Mouse (Mus musculus): ENCODE data around the gene Man2a2. TPM values are rescaled to one million over a fixed set of nuclear protein-coding genes. Genes with fewer than 3 reads are reported as not detected.

The Man2a2 gene
- polyA plus RNA-seq, 1 experiment from 2014 or later: 16.6 TPM

DNA sequence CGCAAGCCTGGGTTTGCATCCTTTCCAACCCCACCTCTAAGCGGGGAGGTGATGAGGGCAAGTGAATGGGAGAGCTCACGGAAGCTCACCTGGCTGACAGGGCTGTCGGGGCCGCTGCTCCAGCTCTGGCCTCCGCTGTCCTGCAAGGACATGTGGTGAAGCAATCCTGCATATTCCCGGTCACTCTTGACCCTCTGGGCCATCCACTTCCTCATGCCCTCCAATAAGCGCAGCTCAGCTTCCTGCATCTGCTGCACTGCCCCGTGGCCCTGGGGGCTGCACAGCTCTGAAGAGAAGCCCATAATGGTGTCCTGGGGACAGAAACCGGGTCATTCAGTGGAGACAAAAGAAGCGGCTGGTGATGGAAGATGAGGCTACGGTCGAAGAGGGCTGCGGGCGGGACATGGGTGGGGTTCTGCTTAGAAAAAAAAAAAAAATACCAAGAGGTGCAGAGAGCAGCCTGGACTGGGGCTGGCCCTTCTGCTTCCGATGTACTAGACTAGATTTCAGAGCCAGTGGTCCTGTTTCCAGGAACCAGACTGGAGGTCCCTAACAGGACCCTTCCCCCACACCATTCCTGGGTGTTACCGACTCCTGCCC, 16.0 kb upstream of the Man2a2 start:
- no peak; the same call in 1 of the 2 replicates for ATAC-seq (ENCODE audit: low FRiP score, low TSS enrichment)
- Histone ChIP-seq H3K9me3 (ENCODE audit: low read length) (no peaks in the 10 kb centered on the region), H3K27me3 (ENCODE audit: insufficient read depth, low read length) (no peaks in the 10 kb centered on the region), H3K9ac (replicated peaks; ENCODE audit: low read length) (peak overlapping the region; percentile 80), H3K4me1 (ENCODE audit: insufficient read depth, low read length) (peaks cover 24% of the 10 kb centered on the region), H3K36me3 (ENCODE audit: insufficient read depth, low read length) (peaks cover 31% of the 10 kb centered on the region), H3K27ac (ENCODE audit: low read length) (peak overlapping the region; percentile 79), H3K4me2 (replicated peaks; ENCODE audit: low read depth, low read length) (peak overlapping the region; percentile 74), H3K4me3 (ENCODE audit: low read length) (peak overlapping the region; percentile 52)
- 31% methylated on average over 17 of the region's 17 CpGs for WGBS

DNA sequence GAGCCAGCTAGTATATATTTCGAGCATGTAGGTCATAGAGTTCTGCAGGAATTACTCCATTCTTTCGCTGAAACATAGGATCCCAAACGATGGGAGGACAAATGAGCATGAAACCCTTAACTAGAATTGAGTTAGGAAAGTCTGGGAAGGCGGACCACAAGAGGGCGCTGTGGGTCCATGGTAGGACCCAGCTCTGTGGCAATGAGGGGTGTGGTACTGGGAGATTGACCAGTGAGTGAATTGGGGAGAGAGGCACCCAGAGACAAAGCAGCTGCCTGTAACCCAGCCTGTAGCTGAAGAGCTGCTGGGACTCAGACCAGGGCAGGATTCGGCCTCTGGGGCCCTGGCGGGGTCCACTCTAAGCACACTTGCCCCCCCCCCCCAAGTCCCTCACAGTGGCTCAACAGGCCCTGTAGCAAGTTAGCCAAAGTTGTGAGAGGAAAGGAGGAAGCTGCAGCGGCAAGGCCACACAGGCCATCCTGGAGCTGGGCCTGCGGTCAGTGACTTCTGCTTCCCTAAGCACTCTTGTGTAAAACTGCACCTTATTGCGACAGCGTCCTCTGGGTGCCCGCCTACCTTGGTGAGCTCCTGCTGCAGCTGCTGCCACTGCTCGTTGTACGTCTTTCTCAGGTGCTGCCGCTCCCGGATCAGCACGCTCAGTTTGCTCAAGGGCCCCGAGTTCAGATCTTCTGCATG, 15.2 kb upstream of the Man2a2 start:
- peaks cover 24% of the 10 kb centered on the region for H3K4me1 ChIP-seq (ENCODE audit: insufficient read depth, low read length)
- H3K27ac ChIP-seq (ENCODE audit: low read length): peak overlapping the region; percentile 79; the same call in 1 of the 2 replicates
- peak overlapping the region; percentile 80; the same call in 1 of the 2 replicates for H3K9ac ChIP-seq (replicated peaks; ENCODE audit: low read length)
- ATAC-seq (ENCODE audit: low FRiP score, low TSS enrichment): peak; percentile 78
- peak overlapping the region; percentile 74 for H3K4me2 ChIP-seq (replicated peaks; ENCODE audit: low read depth, low read length)
- WGBS: 42% methylated on average over 18 of the region's 18 CpGs
- no peaks in the 10 kb centered on the region for H3K27me3 ChIP-seq (ENCODE audit: insufficient read depth, low read length)
- H3K4me3 ChIP-seq (ENCODE audit: low read length): peak overlapping the region; percentile 52
- no peaks in the 10 kb centered on the region for H3K9me3 ChIP-seq (ENCODE audit: low read length)
- H3K36me3 ChIP-seq (ENCODE audit: insufficient read depth, low read length): peaks cover 24% of the 10 kb centered on the region

DNA sequence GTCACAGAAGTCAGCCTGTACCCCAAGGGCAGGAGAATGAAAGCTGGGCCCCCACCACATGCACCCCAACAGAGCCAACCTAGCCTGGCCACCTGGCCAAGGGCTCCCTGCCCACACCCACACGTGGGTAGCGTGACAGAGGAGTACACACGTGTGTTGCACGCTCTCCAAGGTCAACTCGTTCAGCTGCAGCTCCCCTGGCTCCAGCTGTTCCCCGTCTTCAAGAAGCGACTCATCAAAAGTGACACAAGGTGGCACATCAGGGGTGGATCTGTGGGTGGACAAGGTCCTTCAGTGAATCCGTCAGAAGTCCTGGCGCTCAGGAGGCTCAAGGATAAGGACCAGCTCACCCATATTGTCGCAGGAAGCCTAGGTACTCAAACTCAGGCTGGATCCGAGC, 11.7 kb upstream of the Man2a2 start:
- no peak overlapping the region for H3K27ac ChIP-seq (ENCODE audit: low read length)
- H3K4me3 ChIP-seq (ENCODE audit: low read length): no peak overlapping the region
- peaks cover 19% of the 10 kb centered on the region for H3K4me1 ChIP-seq (ENCODE audit: insufficient read depth, low read length)
- no peaks in the 10 kb centered on the region for H3K9me3 ChIP-seq (ENCODE audit: low read length)
- 72% methylated on average over 11 of the region's 11 CpGs for WGBS
- H3K4me2 ChIP-seq (replicated peaks; ENCODE audit: low read depth, low read length): no peak overlapping the region
- ATAC-seq (ENCODE audit: low FRiP score, low TSS enrichment): no peak
- no peak overlapping the region for H3K9ac ChIP-seq (replicated peaks; ENCODE audit: low read length)
- peaks cover 14% of the 10 kb centered on the region; the same call in 1 of the 2 replicates for H3K36me3 ChIP-seq (ENCODE audit: insufficient read depth, low read length)
- H3K27me3 ChIP-seq (ENCODE audit: insufficient read depth, low read length): no peaks in the 10 kb centered on the region

DNA sequence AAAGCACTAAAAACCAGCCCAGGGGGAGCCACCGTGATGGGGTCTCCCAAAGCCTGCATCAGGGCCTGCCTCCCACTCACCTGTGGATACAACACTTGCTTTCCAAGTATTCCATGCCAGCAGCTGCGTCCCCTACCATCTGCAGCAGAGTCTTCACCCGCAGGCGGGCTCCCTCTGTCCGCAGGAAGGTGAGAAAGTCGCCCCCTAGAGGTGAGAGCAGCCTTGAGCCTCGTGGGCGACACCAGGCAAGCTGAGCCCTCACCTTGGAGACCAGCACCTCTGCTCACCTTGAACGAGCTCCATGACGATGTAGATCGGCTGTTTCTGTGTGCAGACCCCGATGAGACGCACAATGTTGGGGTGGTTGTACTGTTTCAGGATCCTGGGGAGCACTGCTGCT, 8.4 kb upstream of the Man2a2 start:
- peaks cover 14% of the 10 kb centered on the region; the same call in 1 of the 2 replicates for H3K36me3 ChIP-seq (ENCODE audit: insufficient read depth, low read length)

DNA sequence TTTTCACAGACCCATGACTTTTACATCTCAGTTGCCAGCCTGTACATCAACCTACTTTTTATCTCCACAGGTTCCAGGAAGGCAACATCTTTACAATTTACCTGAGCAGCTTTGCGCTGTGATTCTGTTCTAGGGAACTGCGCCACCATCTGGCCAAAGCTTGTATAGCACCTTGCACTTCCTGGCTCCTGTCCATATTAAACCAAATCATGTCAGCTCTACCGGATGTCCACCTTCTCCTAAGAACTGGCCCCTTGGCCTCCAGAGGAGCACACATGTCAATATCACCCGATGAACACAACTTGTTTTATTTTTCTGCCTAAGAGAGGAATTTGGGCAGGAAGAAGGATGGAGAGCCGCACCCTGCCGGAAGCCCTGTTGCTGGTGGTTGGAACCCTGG, 6.3 kb upstream of the Man2a2 start:
- H3K36me3 ChIP-seq (ENCODE audit: insufficient read depth, low read length): peaks cover 6% of the 10 kb centered on the region; the same call in 1 of the 2 replicates
- 0 out of 2 replicates have a peak, but pooled peaks have one; percentile 2 for ATAC-seq (ENCODE audit: low FRiP score, low TSS enrichment)
- no peaks in the 10 kb centered on the region for H3K9me3 ChIP-seq (ENCODE audit: low read length)
- no peak overlapping the region for H3K27ac ChIP-seq (ENCODE audit: low read length)
- H3K4me2 ChIP-seq (replicated peaks; ENCODE audit: low read depth, low read length): no peak overlapping the region
- no peak overlapping the region for H3K4me3 ChIP-seq (ENCODE audit: low read length)
- no peak overlapping the region for H3K9ac ChIP-seq (replicated peaks; ENCODE audit: low read length)
- no peaks in the 10 kb centered on the region for H3K27me3 ChIP-seq (ENCODE audit: insufficient read depth, low read length)
- no peaks in the 10 kb centered on the region; the same call in 1 of the 2 replicates for H3K4me1 ChIP-seq (ENCODE audit: insufficient read depth, low read length)
- 28% methylated on average over 6 of the region's 6 CpGs for WGBS

More for the DNA sequence above, 8.4 kb upstream of the Man2a2 start:
- ATAC-seq (ENCODE audit: low FRiP score, low TSS enrichment): no peak
- no peaks in the 10 kb centered on the region for H3K27me3 ChIP-seq (ENCODE audit: insufficient read depth, low read length)
- no peaks in the 10 kb centered on the region for H3K9me3 ChIP-seq (ENCODE audit: low read length)
- H3K4me3 ChIP-seq (ENCODE audit: low read length): no peak overlapping the region
- no peak overlapping the region for H3K9ac ChIP-seq (replicated peaks; ENCODE audit: low read length)
- peaks cover 3% of the 10 kb centered on the region; the same call in 1 of the 2 replicates for H3K4me1 ChIP-seq (ENCODE audit: insufficient read depth, low read length)
- WGBS: 64% methylated on average over 13 of the region's 13 CpGs
- no peak overlapping the region for H3K4me2 ChIP-seq (replicated peaks; ENCODE audit: low read depth, low read length)
- H3K27ac ChIP-seq (ENCODE audit: low read length): no peak overlapping the region

DNA sequence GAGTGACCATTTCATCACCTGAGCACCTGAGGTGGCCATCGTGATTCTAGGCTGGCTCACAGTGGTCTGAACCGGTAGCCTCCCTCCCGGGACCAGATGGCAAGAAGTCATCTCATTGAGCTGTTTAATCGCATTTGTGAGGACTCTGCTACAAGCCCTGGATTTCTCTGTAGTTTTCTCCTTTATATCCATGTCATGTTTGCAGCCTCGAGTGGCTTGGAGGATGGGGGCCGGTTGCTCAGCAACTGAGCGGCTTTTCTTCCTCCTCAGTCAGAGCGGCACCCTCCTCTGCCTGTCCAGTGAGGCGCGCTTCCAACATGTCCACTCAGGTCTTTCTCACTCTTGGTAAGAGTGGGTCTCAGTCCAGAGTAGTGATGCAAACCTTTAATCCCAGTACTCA, 5.0 kb upstream of the Man2a2 start:
- H3K4me2 ChIP-seq (replicated peaks; ENCODE audit: low read depth, low read length): no peak overlapping the region
- no peak for ATAC-seq (ENCODE audit: low FRiP score, low TSS enrichment)
- WGBS: 80% methylated on average over 10 of the region's 10 CpGs

DNA sequence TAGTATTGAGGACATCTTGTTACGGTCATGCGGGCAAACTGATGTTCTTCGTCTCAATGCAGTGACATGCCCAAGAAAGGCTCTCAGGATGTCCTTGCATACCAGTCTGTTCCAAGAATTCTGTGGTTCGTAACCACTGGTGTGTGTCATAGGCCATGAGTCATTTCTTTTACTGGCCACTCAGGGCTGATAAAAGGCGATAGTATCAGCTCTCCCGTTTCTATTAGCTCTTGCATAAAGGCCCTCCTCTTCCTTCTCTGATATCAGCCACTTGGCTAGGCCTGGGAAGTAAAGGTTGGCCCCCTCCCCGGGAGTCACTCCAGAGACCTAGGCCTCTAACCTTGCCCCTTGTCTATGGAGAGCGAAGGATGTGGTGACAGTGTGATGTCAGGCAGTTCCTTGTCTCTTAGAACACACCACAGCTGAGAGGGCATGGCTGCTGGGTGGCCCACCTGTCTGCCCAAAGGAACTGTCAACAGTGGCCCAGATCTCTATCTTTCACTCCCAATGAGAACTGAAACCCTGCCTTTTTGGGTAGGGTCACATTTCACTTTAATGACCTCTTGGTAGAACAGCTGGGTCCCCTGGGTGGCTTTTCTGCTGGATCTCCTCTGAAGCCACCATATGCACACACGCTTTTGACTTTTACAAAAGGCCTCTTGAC, 4.3 kb upstream of the Man2a2 start:
- Histone ChIP-seq H3K9me3 (ENCODE audit: low read length) (no peaks in the 10 kb centered on the region), H3K4me1 (ENCODE audit: insufficient read depth, low read length) (0 out of 2 replicates have a peak, but pooled peaks cover 4% of the 10 kb centered on the region), H3K9ac (replicated peaks; ENCODE audit: low read length) (no peak overlapping the region), H3K27me3 (ENCODE audit: insufficient read depth, low read length) (no peaks in the 10 kb centered on the region), H3K4me3 (ENCODE audit: low read length) (no peak overlapping the region), H3K27ac (ENCODE audit: low read length) (no peak overlapping the region), H3K4me2 (replicated peaks; ENCODE audit: low read depth, low read length) (no peak overlapping the region), H3K36me3 (ENCODE audit: insufficient read depth, low read length) (0 out of 2 replicates have a peak, but pooled peaks cover 6% of the 10 kb centered on the region)
- ATAC-seq (ENCODE audit: low FRiP score, low TSS enrichment): no peak
- 61% methylated on average over 9 of the region's 9 CpGs for WGBS

More for the DNA sequence above, 5.0 kb upstream of the Man2a2 start:
- no peak overlapping the region for H3K4me3 ChIP-seq (ENCODE audit: low read length)
- 0 out of 2 replicates have a peak, but pooled peaks cover 6% of the 10 kb centered on the region for H3K36me3 ChIP-seq (ENCODE audit: insufficient read depth, low read length)
- H3K4me1 ChIP-seq (ENCODE audit: insufficient read depth, low read length): 0 out of 2 replicates have a peak, but pooled peaks cover 4% of the 10 kb centered on the region
- H3K9me3 ChIP-seq (ENCODE audit: low read length): no peaks in the 10 kb centered on the region
- H3K9ac ChIP-seq (replicated peaks; ENCODE audit: low read length): no peak overlapping the region
- no peaks in the 10 kb centered on the region for H3K27me3 ChIP-seq (ENCODE audit: insufficient read depth, low read length)
- H3K27ac ChIP-seq (ENCODE audit: low read length): no peak overlapping the region

DNA sequence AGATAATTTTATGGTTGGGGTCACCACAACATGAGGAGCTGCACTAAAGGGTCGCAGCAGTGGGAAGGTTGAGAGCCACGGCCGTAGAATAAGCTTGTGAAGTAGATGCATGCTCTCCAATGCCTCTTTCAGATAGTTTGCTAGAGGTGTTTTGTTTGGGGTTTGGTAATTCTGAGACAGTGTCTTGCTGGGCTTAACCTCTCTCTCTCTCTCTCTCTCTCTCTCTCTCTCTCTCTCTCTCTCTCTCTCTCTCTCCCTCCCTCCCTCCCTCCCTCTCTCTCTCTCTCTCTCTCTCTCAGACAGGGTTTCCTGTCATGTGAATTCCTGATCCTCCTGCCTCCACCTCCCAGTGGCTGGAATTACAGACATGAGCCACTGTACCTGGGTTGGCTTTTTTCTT, 3.6 kb upstream of the Man2a2 start:
- ATAC-seq (ENCODE audit: low FRiP score, low TSS enrichment): no peak
- Histone ChIP-seq H3K27me3 (ENCODE audit: insufficient read depth, low read length) (no peaks in the 10 kb centered on the region), H3K4me1 (ENCODE audit: insufficient read depth, low read length) (peaks cover 10% of the 10 kb centered on the region), H3K4me2 (replicated peaks; ENCODE audit: low read depth, low read length) (no peak overlapping the region), H3K36me3 (ENCODE audit: insufficient read depth, low read length) (0 out of 2 replicates have a peak, but pooled peaks cover 6% of the 10 kb centered on the region), H3K9me3 (ENCODE audit: low read length) (no peaks in the 10 kb centered on the region), H3K4me3 (ENCODE audit: low read length) (no peak overlapping the region), H3K9ac (replicated peaks; ENCODE audit: low read length) (no peak overlapping the region), H3K27ac (ENCODE audit: low read length) (no peak overlapping the region)
- WGBS: 88% methylated on average over 3 of the region's 3 CpGs

DNA sequence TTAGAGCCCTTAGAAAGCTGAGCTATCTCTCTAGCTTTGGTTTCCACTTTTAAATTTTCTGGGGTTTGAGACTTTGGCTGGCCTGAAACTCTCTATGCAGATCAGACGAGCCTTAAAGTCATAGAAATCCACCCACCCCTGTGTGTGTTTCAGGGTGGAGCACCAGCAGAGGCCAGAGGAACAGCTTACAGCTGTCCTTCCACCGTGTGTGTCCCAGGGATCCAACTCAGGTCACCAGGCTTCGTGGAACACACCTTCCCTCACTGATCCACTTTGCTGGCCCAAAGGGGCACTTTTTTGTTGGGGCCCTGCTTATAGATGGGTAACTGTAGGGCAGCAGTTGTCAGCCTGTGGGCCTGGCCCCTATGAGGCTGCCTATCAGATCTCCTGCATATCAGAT, 3.1 kb upstream of the Man2a2 start:
- Histone ChIP-seq H3K9ac (replicated peaks; ENCODE audit: low read length) (no peak overlapping the region), H3K4me2 (replicated peaks; ENCODE audit: low read depth, low read length) (no peak overlapping the region), H3K27ac (ENCODE audit: low read length) (no peak overlapping the region), H3K27me3 (ENCODE audit: insufficient read depth, low read length) (no peaks in the 10 kb centered on the region), H3K4me1 (ENCODE audit: insufficient read depth, low read length) (peaks cover 15% of the 10 kb centered on the region), H3K9me3 (ENCODE audit: low read length) (no peaks in the 10 kb centered on the region), H3K4me3 (ENCODE audit: low read length) (no peak overlapping the region), H3K36me3 (ENCODE audit: insufficient read depth, low read length) (0 out of 2 replicates have a peak, but pooled peaks cover 3% of the 10 kb centered on the region)
- 60% methylated on average over 3 of the region's 3 CpGs for WGBS
- ATAC-seq (ENCODE audit: low FRiP score, low TSS enrichment): no peak

Measured in kidney, embryonic 16.5 days (tissue).